Mouse (Mus musculus) ES-E14 (cell line): ENCODE data around the gene Elk1.

Experiments
- HCFC1 ChIP-seq: IDR thresholded peaks from 2 replicates; pipeline ENCODE4 v1.6.1; 2012; ENCODE audit warnings: low read length, inconsistent platforms, borderline replicate concordance; ENCODE audit not compliant: insufficient read depth
- ZC3H11A ChIP-seq: IDR thresholded peaks from 2 replicates; pipeline ENCODE4 v1.6.1; 2012; ENCODE audit warnings: low read depth, mild to moderate bottlenecking, inconsistent platforms, low read length, borderline replicate concordance
- ZNF384 ChIP-seq: IDR thresholded peaks from 2 replicates; pipeline ENCODE4 v1.6.1; 2012; ENCODE audit warnings: low read depth, low read length, inconsistent platforms

GRCm38 (mm10) chrX:20946055-20946454 lies 4.4 kb downstream of the Elk1 start:
- TF ChIP-seq HCFC1, result no peak
- no peak for TF ChIP-seq ZC3H11A
- no peak for TF ChIP-seq ZNF384
